Mouse (Mus musculus) spleen, embryonic (tissue): Measurements from ENCODE around the gene Smco2.

Experiments
- CTCF ChIA-PET: fragments of 350-600 bp; sonication (Branson Sonifier 250); formaldehyde crosslinking; loops from one replicate; lab custom pipeline; 2022; lab: Charles Lee

Smco2 gene

DNA sequence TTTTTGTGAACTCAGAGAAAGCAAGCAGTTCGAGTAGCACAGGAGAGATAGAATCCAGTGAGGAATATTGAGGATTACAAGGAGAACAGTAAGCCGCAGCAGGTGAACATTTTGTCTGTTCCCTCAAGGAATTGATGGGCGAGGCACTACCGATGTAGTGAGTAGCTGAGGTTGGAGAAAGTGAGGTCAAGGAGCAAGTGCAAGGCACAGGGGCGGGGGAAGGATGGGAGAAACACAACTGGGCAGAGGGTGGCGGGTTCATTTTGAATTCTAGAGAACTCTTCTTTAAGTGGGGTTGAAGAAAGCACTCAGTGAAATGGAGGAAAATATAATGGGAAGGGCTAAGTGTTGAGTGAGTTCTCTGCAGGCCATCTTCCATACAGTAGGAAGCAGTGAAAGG is 48.8 kb downstream of the Smco2 start:
- CTCF ChIA-PET, result no interaction called here

DNA sequence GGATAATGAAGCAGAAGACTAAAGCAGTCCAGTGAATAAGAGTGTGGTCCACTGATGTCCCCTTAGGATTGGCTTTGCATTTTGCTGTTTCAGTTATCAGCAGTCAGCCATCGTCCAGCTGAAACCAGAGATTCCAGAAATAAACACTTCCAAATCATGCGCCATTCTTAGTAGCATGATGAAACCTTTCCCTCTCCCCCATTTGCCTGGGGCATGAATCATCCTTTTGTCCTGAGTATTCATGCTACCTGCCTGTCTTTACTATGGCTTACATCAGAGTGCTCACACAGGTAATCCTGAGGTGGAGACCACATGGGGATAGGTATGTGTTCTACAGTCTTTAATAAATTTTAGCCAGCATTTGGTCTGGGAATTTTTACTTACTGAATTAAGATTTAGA is 49.7 kb downstream of the Smco2 start:
- CTCF ChIA-PET, result no interaction called here

DNA sequence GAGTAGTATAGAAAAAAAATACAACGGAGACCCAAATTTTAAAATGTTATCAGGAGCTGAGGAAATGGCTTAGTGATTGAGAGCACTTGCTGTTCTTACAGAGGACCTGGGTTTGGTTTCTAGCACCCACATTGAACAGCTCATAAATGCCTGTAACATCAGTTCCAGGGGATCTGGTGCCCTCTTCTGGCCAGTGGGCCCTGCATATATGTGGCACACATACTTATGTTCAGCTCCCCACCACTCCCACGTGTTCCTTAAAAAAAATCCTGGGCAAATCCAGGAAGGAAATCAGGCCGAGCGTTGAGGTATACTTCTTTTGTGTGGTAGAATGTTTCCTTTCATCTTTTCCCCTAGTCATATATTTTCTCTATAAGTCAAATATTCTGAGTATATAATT is 52.0 kb downstream of the Smco2 start:
- CTCF ChIA-PET, result interaction anchor here (0.7 kb wide), 1 partner anchor 32 kb away, joined by 6 read pairs; no protein-coding TSS in a partner anchor

DNA sequence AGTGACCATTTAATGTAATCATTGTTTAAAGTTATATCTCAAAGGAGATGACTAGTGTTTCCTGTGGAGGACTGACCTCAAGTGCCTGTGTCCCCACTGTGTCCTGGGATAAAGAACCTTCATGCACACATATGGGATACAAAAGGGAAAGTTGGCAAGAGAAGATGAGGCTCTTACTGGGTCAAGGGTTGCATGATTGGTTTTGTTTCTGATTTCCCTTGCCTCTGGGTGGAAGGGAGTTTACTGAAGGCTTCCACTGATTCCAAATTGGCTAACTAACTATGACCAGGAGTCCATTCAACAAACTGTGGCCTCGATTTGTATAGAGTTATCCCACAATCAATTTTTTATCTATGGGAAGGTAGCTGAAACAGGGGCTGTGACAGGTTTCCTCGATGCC is 53.7 kb downstream of the Smco2 start:
- CTCF ChIA-PET, result no interaction called here

DNA sequence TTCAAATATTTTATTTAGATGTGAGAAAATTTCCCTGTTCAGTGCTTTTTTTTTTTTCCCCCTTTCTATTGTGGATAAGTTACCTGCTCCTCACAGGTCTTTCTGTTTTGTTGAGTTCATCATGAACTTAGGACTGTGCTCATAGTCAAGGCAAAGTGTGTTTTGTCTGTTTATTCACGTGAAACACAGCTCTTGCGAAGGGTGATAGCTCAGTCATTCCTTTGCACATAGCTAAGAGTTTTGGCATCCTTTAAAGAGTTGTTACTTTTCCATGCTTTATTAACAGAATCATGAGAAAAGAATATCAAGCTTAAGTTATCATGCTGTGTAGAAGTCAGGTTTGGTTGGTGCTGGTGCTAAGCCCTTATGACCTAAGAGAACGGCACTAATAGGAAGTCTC is 54.8 kb downstream of the Smco2 start:
- CTCF ChIA-PET, result no interaction called here

DNA sequence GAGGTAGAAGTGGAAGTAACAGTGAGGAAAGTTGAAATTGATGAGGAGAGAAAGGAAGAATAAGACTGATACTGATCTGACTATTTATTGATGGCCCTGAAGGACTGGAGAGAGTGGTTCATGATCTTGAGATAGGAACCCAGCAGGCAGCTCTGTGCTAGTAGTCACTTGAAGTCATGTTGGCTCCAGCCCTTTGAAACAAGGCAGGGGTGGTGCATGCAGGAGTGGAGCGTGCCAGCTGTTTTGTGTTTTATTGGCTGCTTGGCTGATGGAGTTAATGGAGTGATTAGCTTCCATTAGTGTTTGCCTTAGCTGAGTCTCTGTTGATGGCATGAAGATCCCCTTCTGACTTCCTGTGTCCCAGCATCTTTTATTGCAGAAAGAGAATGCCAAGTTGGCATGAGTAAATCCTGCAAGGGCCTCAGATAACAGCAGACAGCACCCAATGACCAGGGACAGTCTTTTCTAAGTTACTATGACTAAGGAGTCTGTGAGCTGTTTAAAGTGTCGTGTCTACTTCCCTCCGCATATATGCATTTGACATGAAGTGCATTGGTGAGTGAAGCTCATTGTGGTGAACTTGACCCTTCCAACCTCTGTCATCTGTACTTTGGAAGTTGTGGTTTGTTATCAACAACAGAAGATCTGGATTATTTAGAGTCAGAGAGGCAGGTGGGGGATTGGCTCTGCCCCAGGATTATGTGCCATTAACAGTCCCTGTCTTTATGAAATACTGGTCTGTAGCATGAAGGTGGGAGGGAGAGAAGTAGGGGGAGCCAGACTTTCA is 56.3 kb downstream of the Smco2 start:
- CTCF ChIA-PET, result no interaction called here

DNA sequence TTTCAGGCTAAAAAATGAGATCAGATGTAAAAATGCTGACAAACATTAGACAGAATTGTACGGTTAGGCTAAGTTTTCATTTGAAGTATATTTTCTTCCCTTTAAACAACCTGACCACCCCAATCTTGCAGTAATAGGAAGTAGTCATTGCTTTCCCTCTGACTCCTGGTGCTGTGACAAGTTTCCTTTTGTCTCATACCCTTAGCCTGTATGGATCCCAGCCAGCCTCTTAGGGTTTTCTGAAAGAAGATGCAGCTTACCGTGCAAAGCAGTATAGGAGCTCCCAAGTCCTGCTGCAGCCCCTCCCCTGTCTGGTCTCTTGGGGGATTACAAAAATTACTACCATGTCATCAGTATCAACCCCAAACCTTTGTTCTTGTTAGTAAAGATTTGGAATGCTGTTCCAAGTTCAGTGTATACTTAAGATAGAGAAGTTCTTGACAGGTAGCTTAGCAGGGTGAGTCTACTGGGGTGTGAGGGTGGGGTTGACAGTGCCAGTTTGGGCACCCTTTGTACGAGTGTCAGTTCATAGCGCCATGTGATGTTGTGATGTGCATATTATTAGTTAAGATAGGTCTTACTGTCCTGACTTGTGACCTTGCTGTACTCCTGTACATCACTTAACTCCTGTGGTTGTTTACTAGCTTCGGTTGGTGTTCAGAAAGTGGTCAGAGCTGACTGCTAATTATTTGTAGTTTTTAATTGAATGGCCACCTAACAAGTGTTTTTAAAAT is 57.3 kb downstream of the Smco2 start:
- CTCF ChIA-PET, result no interaction called here

DNA sequence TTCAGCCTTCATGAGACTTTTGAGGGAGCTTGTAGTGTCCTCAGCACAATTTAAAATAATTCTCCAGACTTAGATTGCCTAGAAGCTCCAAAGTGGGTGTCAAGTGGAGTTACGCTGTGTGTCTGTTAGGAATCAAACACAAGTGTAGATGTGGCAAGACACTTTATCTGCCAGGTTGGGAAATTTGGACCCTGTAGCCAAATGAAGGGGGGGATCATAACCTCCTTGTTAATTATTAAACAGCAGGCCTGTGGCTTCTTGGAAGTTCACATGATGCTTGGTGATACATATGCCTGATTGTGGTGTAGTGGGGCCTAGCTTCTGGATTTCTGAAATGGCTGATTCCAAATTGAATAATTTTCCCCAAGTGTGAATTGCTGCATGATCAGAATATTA is 57.9 kb downstream of the Smco2 start:
- CTCF ChIA-PET, result no interaction called here

DNA sequence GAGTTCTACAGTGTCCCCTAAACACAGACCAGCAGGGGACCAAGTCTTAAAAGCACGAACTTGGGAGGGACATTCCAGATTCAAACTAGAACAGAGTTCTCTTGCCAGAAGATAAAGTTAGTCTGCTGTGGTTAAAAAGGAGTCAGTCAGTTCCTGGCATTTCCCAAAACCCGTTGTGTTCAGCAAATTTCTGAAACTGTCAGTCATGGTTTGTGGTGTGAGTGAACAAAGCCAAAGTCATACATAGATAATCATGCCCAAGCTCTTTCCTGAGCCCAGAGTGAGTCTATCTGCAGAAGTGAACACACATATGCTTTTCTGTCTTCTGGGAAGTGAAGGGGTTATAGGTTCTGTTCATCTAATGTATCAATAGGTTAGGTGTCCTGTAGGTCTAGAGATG is 58.9 kb downstream of the Smco2 start:
- CTCF ChIA-PET, result no interaction called here

DNA sequence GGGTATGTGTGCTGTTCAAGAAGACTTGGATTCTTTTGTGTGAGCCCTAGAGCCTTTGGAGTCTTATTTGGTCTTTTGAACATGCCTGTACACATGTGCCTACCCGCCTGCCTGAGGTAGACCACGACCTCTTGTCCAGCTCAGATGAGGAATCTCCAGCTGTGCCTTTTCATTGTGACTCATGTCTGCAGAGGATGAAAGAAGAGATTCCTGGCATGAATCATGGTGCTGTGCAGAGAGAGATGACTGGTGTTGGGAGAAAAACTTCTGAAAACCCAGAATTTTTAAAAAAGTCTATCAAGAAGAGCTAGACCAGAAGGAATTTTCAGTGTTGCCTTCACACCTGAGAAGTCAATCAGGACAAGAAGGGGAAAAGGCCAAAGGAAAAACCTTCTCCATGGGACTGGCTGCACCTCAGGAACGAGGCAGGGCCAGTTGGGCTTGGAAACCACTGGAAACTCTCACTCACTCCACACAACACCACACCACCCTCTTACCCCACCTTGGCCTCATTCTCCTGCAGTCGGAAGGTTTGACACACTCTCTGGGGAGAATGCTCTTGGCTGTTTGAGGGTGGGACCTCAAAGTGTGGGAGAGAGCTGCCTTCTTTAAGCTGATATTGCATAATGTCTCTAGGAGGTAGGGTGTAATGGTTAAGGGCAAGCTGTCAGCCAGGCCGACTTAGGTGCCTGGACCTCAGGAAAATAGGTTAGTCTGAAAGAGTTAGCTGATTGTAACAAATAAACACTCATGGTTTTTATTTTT is 60.0 kb downstream of the Smco2 start:
- CTCF ChIA-PET, result no interaction called here

DNA sequence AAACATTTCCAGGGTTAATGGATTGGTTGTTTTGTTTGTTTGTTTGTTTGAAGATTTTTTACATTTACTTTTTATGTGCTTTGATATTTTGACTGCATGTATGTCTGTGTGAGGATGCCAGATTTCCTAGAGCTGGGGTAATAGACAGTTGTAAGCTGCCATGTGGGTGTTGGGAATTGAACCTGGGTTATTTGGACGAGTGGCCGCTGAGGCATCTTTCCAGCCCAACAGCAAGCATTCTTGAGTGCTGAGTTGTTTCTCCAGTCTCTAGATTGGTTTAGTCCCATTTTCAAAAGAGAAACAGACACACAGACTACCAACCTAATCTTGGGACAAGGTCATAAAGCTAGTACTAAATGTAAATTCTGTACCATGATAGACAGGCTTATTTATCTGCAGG is 60.9 kb downstream of the Smco2 start:
- CTCF ChIA-PET, result no interaction called here

DNA sequence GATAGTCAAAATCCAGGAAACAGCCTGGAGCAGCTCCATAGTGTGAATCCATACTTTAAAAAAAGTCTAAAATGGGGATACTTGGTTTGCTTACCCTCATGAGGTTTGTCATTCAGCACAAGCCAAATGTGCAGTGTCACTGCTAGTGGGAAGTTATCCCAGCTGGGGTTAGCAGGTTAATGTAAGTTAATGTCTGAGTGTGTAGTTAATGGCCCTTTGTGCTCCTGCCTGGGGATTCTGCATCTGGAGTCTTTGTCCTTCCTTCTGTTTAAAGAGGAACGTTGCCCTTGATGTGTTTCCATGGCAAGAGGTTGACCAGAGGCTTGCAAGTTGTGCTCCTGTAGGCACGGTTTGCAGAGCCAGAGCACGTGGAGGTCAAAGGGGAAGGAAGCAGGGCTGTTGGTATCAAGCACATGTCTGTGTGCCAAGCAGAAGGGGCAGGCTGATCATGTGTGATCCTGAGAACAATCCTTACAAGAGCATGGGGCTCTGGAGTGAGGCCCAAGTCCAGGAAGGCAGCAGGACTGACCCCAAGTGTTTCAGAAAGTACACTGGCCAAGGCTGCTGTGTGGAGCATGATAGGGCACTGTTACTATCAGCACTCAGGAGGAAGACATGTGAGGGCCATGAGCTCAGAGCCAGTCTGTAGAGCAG is 63.1 kb downstream of the Smco2 start:
- CTCF ChIA-PET, result no interaction called here

DNA sequence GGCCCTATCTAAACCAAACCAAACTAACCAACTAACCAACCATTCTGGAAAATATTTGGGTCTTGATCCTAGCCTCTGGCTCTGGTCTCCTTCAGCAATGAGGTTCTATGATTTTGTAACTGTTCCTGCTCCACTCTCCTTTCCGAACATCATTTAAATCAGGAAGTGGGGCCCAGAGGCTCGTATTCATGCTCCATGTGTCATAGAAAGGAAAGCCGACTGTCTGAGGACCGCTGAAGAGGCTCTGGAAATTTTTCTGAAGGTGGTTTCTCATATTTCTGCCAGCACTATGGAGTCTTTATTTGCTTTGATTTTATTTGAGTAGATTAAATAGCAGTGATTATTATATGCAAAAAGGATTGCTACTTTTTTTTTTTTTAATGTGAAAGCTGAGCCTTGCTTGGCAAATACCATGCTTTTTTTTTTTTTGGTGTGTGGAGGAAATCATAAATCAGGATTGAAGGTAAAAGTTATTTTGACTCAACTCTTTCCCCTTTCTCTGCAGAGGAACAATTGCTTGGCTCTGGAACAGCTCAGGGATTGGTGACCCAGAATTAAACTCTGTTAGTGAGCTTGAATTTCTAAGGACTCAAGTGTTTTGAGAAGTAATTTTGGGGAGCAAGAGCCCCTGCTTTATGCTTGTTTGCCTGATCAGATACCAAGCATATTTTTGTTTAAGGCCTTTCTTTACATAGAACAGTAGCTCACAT is 63.7 kb downstream of the Smco2 start:
- CTCF ChIA-PET, result no interaction called here

DNA sequence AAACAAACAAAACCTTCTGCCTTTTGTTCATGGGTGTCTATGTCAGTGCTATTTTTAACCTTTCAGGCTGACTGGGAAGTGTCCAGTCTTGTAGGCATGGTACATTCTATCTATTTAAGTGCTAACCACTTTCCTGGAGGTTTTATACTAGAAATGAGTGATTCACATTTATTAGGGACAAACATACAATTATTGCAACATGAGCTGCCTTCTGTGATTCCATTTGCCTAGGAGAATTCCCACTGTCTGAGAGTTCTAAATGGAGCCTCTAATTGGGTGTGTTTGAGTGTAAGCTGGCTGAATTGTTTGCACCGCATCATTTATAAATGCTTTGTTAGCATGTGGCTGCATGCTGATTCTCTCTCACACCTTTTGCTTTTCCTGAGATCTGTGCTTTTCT is 65.9 kb downstream of the Smco2 start:
- CTCF ChIA-PET, result no interaction called here

DNA sequence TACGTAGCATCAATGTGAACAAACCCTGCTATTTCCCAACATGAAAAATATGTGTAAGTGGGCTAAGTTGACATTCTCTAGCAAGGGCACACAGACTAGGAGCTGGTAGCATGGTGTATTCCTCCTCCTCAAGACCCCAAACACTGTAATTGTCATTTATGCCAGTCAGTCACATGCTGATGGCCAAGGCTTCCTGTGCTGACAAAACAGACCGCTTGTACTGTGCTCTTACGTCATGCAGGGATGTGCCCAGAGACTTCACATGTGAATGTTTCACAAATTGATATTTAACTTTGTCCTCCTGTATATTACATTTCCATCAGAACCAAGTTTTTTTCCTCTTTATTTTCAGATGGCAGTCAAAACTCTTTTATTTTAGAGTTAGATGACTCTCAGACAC is 67.5 kb downstream of the Smco2 start:
- CTCF ChIA-PET, result no interaction called here

DNA sequence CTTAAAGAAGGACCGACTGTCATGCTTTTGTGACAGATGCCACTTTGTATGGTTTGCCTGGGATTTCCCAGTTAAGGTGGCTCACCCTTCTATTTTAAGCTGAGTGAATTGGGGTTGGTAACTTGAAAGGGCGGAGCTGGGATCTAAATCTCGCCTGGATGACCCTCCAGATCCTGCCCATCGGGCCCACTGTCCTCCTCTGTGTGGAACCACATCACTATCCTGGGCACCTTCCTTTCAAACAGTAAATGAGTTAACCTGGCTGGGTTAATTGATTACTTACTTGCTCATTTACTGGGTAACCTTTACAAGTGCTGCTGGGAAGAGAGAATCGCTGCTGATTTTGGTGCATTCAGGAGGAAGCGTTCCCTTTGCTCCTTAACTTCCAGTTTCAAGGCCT is 68.4 kb downstream of the Smco2 start:
- CTCF ChIA-PET, result no interaction called here
